Mouse (Mus musculus) liver, embryonic 14.5 days (tissue): Measurements from ENCODE around the gene Entpd7.

Source experiments
- CTCF ChIP-seq: IDR thresholded peaks from 2 replicates; pipeline ENCODE4 v1.5.1; 2016; ENCODE audit warnings: antibody characterized with exemption, low read depth, control low read depth
- EP300 ChIP-seq: IDR thresholded peaks from 2 replicates; pipeline ENCODE4 v1.6.1; 2016; ENCODE audit warnings: antibody characterized with exemption, low read depth

DNA sequence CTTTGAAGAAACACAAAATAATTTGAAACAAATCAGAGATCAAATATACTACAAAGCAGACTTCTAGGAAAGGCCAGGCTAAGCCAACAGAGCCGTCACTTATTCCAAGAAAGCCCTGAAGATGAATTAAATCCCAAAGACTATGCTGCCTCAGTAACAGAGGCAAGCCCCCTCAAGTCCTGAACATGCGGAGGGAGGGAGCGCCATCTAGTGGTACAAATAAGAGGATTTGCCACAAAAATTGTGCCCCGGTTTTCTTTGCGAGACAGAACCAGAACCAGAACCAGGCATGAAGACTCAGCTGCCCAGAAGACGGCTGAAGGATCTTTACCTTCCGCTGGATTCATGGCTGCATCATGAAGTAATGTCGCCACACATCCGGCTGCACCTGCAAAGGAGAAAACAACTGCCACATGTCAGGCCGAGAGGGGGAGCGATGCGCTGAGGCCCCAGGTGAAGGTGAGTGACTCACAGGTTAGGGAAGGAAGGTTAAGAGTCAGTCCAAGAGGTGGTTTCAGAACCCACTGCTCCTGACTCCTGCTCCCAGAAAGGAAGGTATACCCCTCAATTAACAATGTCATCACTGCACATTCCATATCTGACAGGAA lies 23.9 kb upstream of the Entpd7 start:
- peak; percentile 82 for TF ChIP-seq CTCF
- TF ChIP-seq EP300: no peak
